Mouse (Mus musculus) heart, embryonic 13.5 days (tissue): ENCODE data around the gene Plac9a. TPM values are rescaled to one million over a fixed set of nuclear protein-coding genes. Genes with fewer than 3 reads are reported as not detected.
"Not testable (repeated sequence)": the region's sequence is repeated elsewhere in the genome, so short reads cannot be mapped to it uniquely, and the experiment has no call there.

Experiments
- ATAC-seq: fragments of 200-750 bp; cut with Nextera tagmentation; 2 replicates; pipeline ENCODE4 v1.8.0; 2017; ENCODE audit warnings: moderate TSS enrichment; ENCODE audit not compliant: insufficient number of reproducible peaks, low FRiP score, low TSS enrichment; ENCODE audit errors: extremely low read depth
- H3K27ac ChIP-seq: fragments of 300-500 bp; sonication (generic); replicated peaks from 2 replicates; pipeline ENCODE4 v1.5.1; 2015; ENCODE audit warnings: moderate library complexity, mild to moderate bottlenecking, inconsistent platforms
- H3K27me3 ChIP-seq: fragments of 300-500 bp; sonication (generic); replicated peaks from 2 replicates; pipeline ENCODE4 v1.6.1; 2015; ENCODE audit warnings: mild to moderate bottlenecking, inconsistent platforms
- H3K36me3 ChIP-seq: fragments of 300-500 bp; sonication (generic); 2 replicates; pipeline ENCODE4 v1.6.1; 2015; ENCODE audit warnings: mild to moderate bottlenecking, inconsistent platforms
- H3K4me1 ChIP-seq: fragments of 300-500 bp; sonication (generic); 2 replicates; pipeline ENCODE4 v1.6.1; 2015; ENCODE audit warnings: inconsistent platforms
- H3K4me2 ChIP-seq: fragments of 300-500 bp; sonication (generic); 2 replicates; pipeline ENCODE4 v1.6.1; 2015; ENCODE audit warnings: inconsistent platforms, mild to moderate bottlenecking, moderate library complexity
- H3K4me3 ChIP-seq: fragments of 300-500 bp; sonication (generic); 2 replicates; pipeline ENCODE4 v1.5.1; 2015; ENCODE audit warnings: moderate library complexity, mild to moderate bottlenecking, inconsistent platforms
- H3K9ac ChIP-seq: fragments of 300-500 bp; sonication (generic); 2 replicates; pipeline ENCODE4 v1.6.1; 2015; ENCODE audit warnings: inconsistent platforms, mild to moderate bottlenecking, moderate library complexity
- H3K9me3 ChIP-seq: fragments of 300-500 bp; sonication (generic); 2 replicates; pipeline ENCODE4 v1.6.1; 2016; ENCODE audit warnings: inconsistent platforms
- WGBS: fragments of 180-500 bp; shearing (Covaris S2); methylation state at CpG from one replicate; pipeline ENCODE4 v1.1.7; 2015; ENCODE audit warnings: mixed read lengths; 5-methylcytosine and 5-hydroxymethylcytosine counted together
- polyA plus RNA-seq: library from polyadenylated mRNA; unstranded; fragments of >200 nt; fragmentation: Nextera tagmentation; extraction: Ambion mirVana; gene quantifications from 2 replicates; pipeline ENCODE4 v1.2.1, GENCODE M21; 2015

Gene Plac9a
- polyA plus RNA-seq, 1 experiment from 2014 or later: not detected

GRCm38 (mm10) chr14:25861771-25862530 lies 40.9 kb downstream of the Plac9a start:
- H3K9ac ChIP-seq: no peak overlapping the region
- H3K27ac ChIP-seq: no peak overlapping the region
- H3K9me3 ChIP-seq: no peaks in the 10 kb centered on the region
- no peak overlapping the region for H3K4me3 ChIP-seq
- no peaks in the 10 kb centered on the region for H3K27me3 ChIP-seq
- H3K36me3 ChIP-seq: no peaks in the 10 kb centered on the region
- 82% methylated on average over 13 of the region's 13 CpGs for WGBS
- ATAC-seq: no peak
- no peak overlapping the region for H3K4me2 ChIP-seq
- peaks cover 33% of the 10 kb centered on the region for H3K4me1 ChIP-seq

- H3K27me3 ChIP-seq: no peaks in the 10 kb centered on the region
- WGBS: 71% methylated on average over 8 of the region's 8 CpGs
- no peaks in the 10 kb centered on the region for H3K9me3 ChIP-seq
- H3K27ac ChIP-seq: no peak overlapping the region
- H3K4me2 ChIP-seq: no peak overlapping the region
- H3K9ac ChIP-seq: no peak overlapping the region
- ATAC-seq: no peak
- H3K4me1 ChIP-seq: peaks cover 39% of the 10 kb centered on the region
- no peaks in the 10 kb centered on the region for H3K36me3 ChIP-seq
- H3K4me3 ChIP-seq: no peak overlapping the region
Measured at GRCm38 (mm10) chr14:25857940-25858339, 45.0 kb downstream of the Plac9a start.

- WGBS: 21% methylated on average over 3 of the region's 3 CpGs
- Histone ChIP-seq H3K27me3 (no peaks in the 10 kb centered on the region), H3K4me2 (no peak overlapping the region), H3K4me1 (peaks cover 47% of the 10 kb centered on the region), H3K4me3 (no peak overlapping the region), H3K9ac (no peak overlapping the region), H3K27ac (no peak overlapping the region), H3K9me3 (no peaks in the 10 kb centered on the region), H3K36me3 (no peaks in the 10 kb centered on the region)
- no peak for ATAC-seq
Measured at GRCm38 (mm10) chr14:25857168-25857621, 45.7 kb downstream of the Plac9a start.

GRCm38 (mm10) chr14:25855241-25855885 lies 47.5 kb downstream of the Plac9a start:
- H3K27me3 ChIP-seq: no peaks in the 10 kb centered on the region
- no peaks in the 10 kb centered on the region for H3K9me3 ChIP-seq
- 59% methylated on average over 8 of the region's 8 CpGs for WGBS
- H3K4me1 ChIP-seq: peaks cover 57% of the 10 kb centered on the region
- no peak overlapping the region for H3K4me2 ChIP-seq
- no peak overlapping the region for H3K9ac ChIP-seq
- no peak for ATAC-seq
- H3K36me3 ChIP-seq: no peaks in the 10 kb centered on the region
- no peak overlapping the region for H3K27ac ChIP-seq
- H3K4me3 ChIP-seq: no peak overlapping the region

GRCm38 (mm10) chr14:25853717-25854452 lies 49.0 kb downstream of the Plac9a start:
- no peak overlapping the region for H3K4me2 ChIP-seq
- no peak for ATAC-seq
- H3K9ac ChIP-seq: no peak overlapping the region
- H3K27ac ChIP-seq: no peak overlapping the region
- no peaks in the 10 kb centered on the region for H3K27me3 ChIP-seq
- H3K9me3 ChIP-seq: no peaks in the 10 kb centered on the region
- WGBS: 81% methylated on average over 16 of the region's 16 CpGs
- no peak overlapping the region for H3K4me3 ChIP-seq
- no peaks in the 10 kb centered on the region for H3K36me3 ChIP-seq
- H3K4me1 ChIP-seq: peaks cover 57% of the 10 kb centered on the region

- 50% methylated on average over 6 of the region's 6 CpGs for WGBS
- Histone ChIP-seq H3K4me1 (peaks cover 54% of the 10 kb centered on the region), H3K4me2 (no peak overlapping the region), H3K9ac (no peak overlapping the region), H3K36me3 (no peaks in the 10 kb centered on the region), H3K27ac (peak overlapping the region; percentile 40), H3K27me3 (no peaks in the 10 kb centered on the region), H3K4me3 (no peak overlapping the region), H3K9me3 (no peaks in the 10 kb centered on the region)
- ATAC-seq: no peak
Measured at GRCm38 (mm10) chr14:25853295-25853694, 49.6 kb downstream of the Plac9a start.

- Histone ChIP-seq H3K27me3 (no peaks in the 10 kb centered on the region), H3K9me3 (no peaks in the 10 kb centered on the region), H3K4me1 (peaks cover 52% of the 10 kb centered on the region), H3K4me3 (no peak overlapping the region), H3K9ac (no peak overlapping the region), H3K4me2 (no peak overlapping the region), H3K27ac (no peak overlapping the region), H3K36me3 (no peaks in the 10 kb centered on the region)
- no peak for ATAC-seq
- WGBS: 77% methylated on average over 11 of the region's 11 CpGs
Measured at GRCm38 (mm10) chr14:25852121-25852561, 50.8 kb downstream of the Plac9a start.

- WGBS: 54% methylated on average over 6 of the region's 6 CpGs
- 0 out of 2 replicates have a peak overlapping the region, but pooled peaks have one; percentile 28 for H3K27ac ChIP-seq
- no peak overlapping the region for H3K4me2 ChIP-seq
- H3K4me1 ChIP-seq: peaks cover 52% of the 10 kb centered on the region
- H3K36me3 ChIP-seq: no peaks in the 10 kb centered on the region
- peak overlapping the region; percentile 56; the same call in 1 of the 2 replicates for H3K9ac ChIP-seq
- H3K4me3 ChIP-seq: no peak overlapping the region
- ATAC-seq: no peak
- H3K27me3 ChIP-seq: no peaks in the 10 kb centered on the region
- H3K9me3 ChIP-seq: no peaks in the 10 kb centered on the region
Measured at GRCm38 (mm10) chr14:25851189-25851588, 51.7 kb downstream of the Plac9a start.

GRCm38 (mm10) chr14:25850433-25850832 lies 52.5 kb downstream of the Plac9a start:
- H3K36me3 ChIP-seq: no peaks in the 10 kb centered on the region
- H3K27me3 ChIP-seq: no peaks in the 10 kb centered on the region
- WGBS: 85% methylated on average over 2 of the region's 2 CpGs
- H3K27ac ChIP-seq: no peak overlapping the region
- H3K4me3 ChIP-seq: no peak overlapping the region
- H3K4me1 ChIP-seq: peaks cover 46% of the 10 kb centered on the region
- H3K9ac ChIP-seq: 0 out of 2 replicates have a peak overlapping the region, but pooled peaks have one; percentile 56
- no peak overlapping the region for H3K4me2 ChIP-seq
- no peak for ATAC-seq
- H3K9me3 ChIP-seq: no peaks in the 10 kb centered on the region

GRCm38 (mm10) chr14:25848708-25849107 lies 54.2 kb downstream of the Plac9a start:
- H3K27me3 ChIP-seq, H3K4me3 ChIP-seq, ATAC-seq, H3K9ac ChIP-seq, H3K27ac ChIP-seq, H3K4me2 ChIP-seq, H3K36me3 ChIP-seq, H3K9me3 ChIP-seq: not testable (repeated sequence)
- WGBS: 92% methylated on average over 3 of the region's 4 CpGs
- H3K4me1 ChIP-seq: peaks cover 40% of the 10 kb centered on the region

- Histone ChIP-seq H3K27me3 (no peaks in the 10 kb centered on the region), H3K36me3 (no peaks in the 10 kb centered on the region), H3K9me3 (no peaks in the 10 kb centered on the region), H3K9ac (no peak overlapping the region), H3K4me3 (no peak overlapping the region), H3K27ac (no peak overlapping the region), H3K4me1 (peaks cover 35% of the 10 kb centered on the region), H3K4me2 (no peak overlapping the region)
- ATAC-seq: no peak
- WGBS: 87% methylated on average over 6 of the region's 6 CpGs
Measured at GRCm38 (mm10) chr14:25848237-25848636, 54.7 kb downstream of the Plac9a start.
